Mouse (Mus musculus): ENCODE measurements around the gene Stat5b. TPM values are rescaled to one million over a fixed set of nuclear protein-coding genes. Genes with fewer than 3 reads are reported as not detected.

Stat5b gene
- polyA plus RNA-seq, 1 experiment from 2014 or later: 24.9 TPM

- ATAC-seq (ENCODE audit: insufficient number of reproducible peaks, low FRiP score, low TSS enrichment, low read depth): no peak
- no peaks in the 10 kb centered on the region for H3K4me1 ChIP-seq
- no peak overlapping the region for H3K9ac ChIP-seq
- 72% methylated on average over 5 of the region's 5 CpGs for WGBS
- H3K27me3 ChIP-seq: 0 out of 2 replicates have a peak, but pooled peaks cover 3% of the 10 kb centered on the region
- no peak overlapping the region for H3K27ac ChIP-seq (replicated peaks)
- H3K36me3 ChIP-seq: no peaks in the 10 kb centered on the region
- H3K4me2 ChIP-seq (replicated peaks): no peak overlapping the region
- H3K9me3 ChIP-seq (replicated peaks): no peaks in the 10 kb centered on the region
- H3K4me3 ChIP-seq (replicated peaks): no peak overlapping the region
Observed at GRCm38 (mm10) chr11:100747114-100747513, 103.4 kb downstream of the Stat5b start.

GRCm38 (mm10) chr11:100746546-100746945, 104.0 kb downstream of the Stat5b start:
- H3K36me3 ChIP-seq: no peaks in the 10 kb centered on the region
- H3K4me2 ChIP-seq (replicated peaks): no peak overlapping the region
- no peak for ATAC-seq (ENCODE audit: insufficient number of reproducible peaks, low FRiP score, low TSS enrichment, low read depth)
- H3K4me1 ChIP-seq: no peaks in the 10 kb centered on the region
- H3K4me3 ChIP-seq (replicated peaks): no peak overlapping the region
- no peaks in the 10 kb centered on the region for H3K9me3 ChIP-seq (replicated peaks)
- H3K27me3 ChIP-seq: 0 out of 2 replicates have a peak, but pooled peaks cover 3% of the 10 kb centered on the region
- 79% methylated on average over 10 of the region's 10 CpGs for WGBS
- H3K9ac ChIP-seq: no peak overlapping the region
- H3K27ac ChIP-seq (replicated peaks): no peak overlapping the region

- H3K4me3 ChIP-seq (replicated peaks): no peak overlapping the region
Observed at GRCm38 (mm10) chr11:100745085-100745484, 105.4 kb downstream of the Stat5b start.

GRCm38 (mm10) chr11:100741348-100741747, 109.2 kb downstream of the Stat5b start:
- Histone ChIP-seq H3K4me1 (peaks cover 10% of the 10 kb centered on the region), H3K4me3 (replicated peaks) (no peak overlapping the region), H3K36me3 (no peaks in the 10 kb centered on the region), H3K9me3 (replicated peaks) (no peaks in the 10 kb centered on the region), H3K27me3 (no peaks in the 10 kb centered on the region), H3K27ac (replicated peaks) (no peak overlapping the region), H3K4me2 (replicated peaks) (no peak overlapping the region), H3K9ac (no peak overlapping the region)
- ATAC-seq (ENCODE audit: insufficient number of reproducible peaks, low FRiP score, low TSS enrichment, low read depth): no peak
- WGBS: 57% methylated on average over 6 of the region's 6 CpGs

More at GRCm38 (mm10) chr11:100745085-100745484, 105.4 kb downstream of the Stat5b start:
- H3K27ac ChIP-seq (replicated peaks): no peak overlapping the region
- H3K9me3 ChIP-seq (replicated peaks): no peaks in the 10 kb centered on the region
- no peaks in the 10 kb centered on the region for H3K4me1 ChIP-seq
- no peaks in the 10 kb centered on the region for H3K36me3 ChIP-seq
- H3K27me3 ChIP-seq: 0 out of 2 replicates have a peak, but pooled peaks cover 3% of the 10 kb centered on the region
- no peak overlapping the region for H3K4me2 ChIP-seq (replicated peaks)
- ATAC-seq (ENCODE audit: insufficient number of reproducible peaks, low FRiP score, low TSS enrichment, low read depth): no peak
- no peak overlapping the region for H3K9ac ChIP-seq
- 17% methylated on average over 6 of the region's 6 CpGs for WGBS

- no peak for ATAC-seq (ENCODE audit: insufficient number of reproducible peaks, low FRiP score, low TSS enrichment, low read depth)
- Histone ChIP-seq H3K27ac (replicated peaks) (0 out of 2 replicates have a peak overlapping the region, but pooled peaks have one; percentile 75), H3K9me3 (replicated peaks) (no peaks in the 10 kb centered on the region), H3K4me2 (replicated peaks) (peak overlapping the region; percentile 75), H3K27me3 (no peaks in the 10 kb centered on the region), H3K4me1 (peaks cover 21% of the 10 kb centered on the region), H3K4me3 (replicated peaks) (peak overlapping the region; percentile 99), H3K36me3 (no peaks in the 10 kb centered on the region), H3K9ac (no peak overlapping the region)
- 16% methylated on average over 5 of the region's 5 CpGs for WGBS
Observed at GRCm38 (mm10) chr11:100738749-100739148, 111.8 kb downstream of the Stat5b start.

- Histone ChIP-seq H3K27me3 (no peaks in the 10 kb centered on the region), H3K36me3 (no peaks in the 10 kb centered on the region), H3K9ac (peak within 1 kb of the TSS; percentile 91), H3K4me1 (peaks cover 21% of the 10 kb centered on the region), H3K4me2 (replicated peaks) (peak within 1 kb of the TSS; percentile 75), H3K4me3 (replicated peaks) (peak within 1 kb of the TSS; percentile 99), H3K27ac (replicated peaks) (peak within 1 kb of the TSS; percentile 75), H3K9me3 (replicated peaks) (no peaks in the 10 kb centered on the region)
- ATAC-seq (ENCODE audit: insufficient number of reproducible peaks, low FRiP score, low TSS enrichment, low read depth): peak; percentile 99
- WGBS: under 1% methylated on average over 39 of the region's 39 CpGs
Observed at GRCm38 (mm10) chr11:100738066-100738604, 112.4 kb downstream of the Stat5b start, which contains the start of gene Rab5c. Rab5c (minus strand) TSS chr11:100738215.

GRCm38 (mm10) chr11:100737105-100737733, 113.3 kb downstream of the Stat5b start:
- under 1% methylated on average over 13 of the region's 13 CpGs for WGBS
- Histone ChIP-seq H3K4me1 (peaks cover 25% of the 10 kb centered on the region), H3K36me3 (peaks cover 5% of the 10 kb centered on the region; the same call in 1 of the 2 replicates), H3K27ac (replicated peaks) (0 out of 2 replicates have a peak overlapping the region, but pooled peaks have one; percentile 60), H3K4me3 (replicated peaks) (peak overlapping the region; percentile 99), H3K4me2 (replicated peaks) (peak overlapping the region; percentile 75), H3K27me3 (no peaks in the 10 kb centered on the region), H3K9me3 (replicated peaks) (no peaks in the 10 kb centered on the region), H3K9ac (peak overlapping the region; percentile 91)
- no peak for ATAC-seq (ENCODE audit: insufficient number of reproducible peaks, low FRiP score, low TSS enrichment, low read depth)

GRCm38 (mm10) chr11:100736746-100737080, 113.8 kb downstream of the Stat5b start:
- Histone ChIP-seq H3K36me3 (peaks cover 5% of the 10 kb centered on the region; the same call in 1 of the 2 replicates), H3K4me3 (replicated peaks) (peak overlapping the region; percentile 99), H3K9ac (no peak overlapping the region; the same call in 1 of the 2 replicates), H3K27me3 (no peaks in the 10 kb centered on the region), H3K9me3 (replicated peaks) (no peaks in the 10 kb centered on the region), H3K27ac (replicated peaks) (no peak overlapping the region), H3K4me2 (replicated peaks) (peak overlapping the region; percentile 75), H3K4me1 (peaks cover 28% of the 10 kb centered on the region)
- WGBS: 77% methylated on average over 4 of the region's 4 CpGs
- no peak for ATAC-seq (ENCODE audit: insufficient number of reproducible peaks, low FRiP score, low TSS enrichment, low read depth)

GRCm38 (mm10) chr11:100735954-100736745, 114.4 kb downstream of the Stat5b start:
- peaks cover 28% of the 10 kb centered on the region for H3K4me1 ChIP-seq
- H3K4me3 ChIP-seq (replicated peaks): peak overlapping the region; percentile 99
- peak overlapping the region; percentile 75; the same call in 1 of the 2 replicates for H3K4me2 ChIP-seq (replicated peaks)
- ATAC-seq (ENCODE audit: insufficient number of reproducible peaks, low FRiP score, low TSS enrichment, low read depth): no peak
- no peaks in the 10 kb centered on the region for H3K9me3 ChIP-seq (replicated peaks)
- H3K36me3 ChIP-seq: peaks cover 5% of the 10 kb centered on the region; the same call in 1 of the 2 replicates
- WGBS: 79% methylated on average over 14 of the region's 14 CpGs
- no peak overlapping the region for H3K9ac ChIP-seq
- H3K27ac ChIP-seq (replicated peaks): no peak overlapping the region
- H3K27me3 ChIP-seq: no peaks in the 10 kb centered on the region

GRCm38 (mm10) chr11:100735134-100735865, 115.2 kb downstream of the Stat5b start:
- no peaks in the 10 kb centered on the region for H3K27me3 ChIP-seq
- no peak for ATAC-seq (ENCODE audit: insufficient number of reproducible peaks, low FRiP score, low TSS enrichment, low read depth)
- no peaks in the 10 kb centered on the region for H3K9me3 ChIP-seq (replicated peaks)
- peaks cover 5% of the 10 kb centered on the region; the same call in 1 of the 2 replicates for H3K36me3 ChIP-seq
- H3K27ac ChIP-seq (replicated peaks): no peak overlapping the region
- 0 out of 2 replicates have a peak overlapping the region, but pooled peaks have one; percentile 4 for H3K4me2 ChIP-seq (replicated peaks)
- peaks cover 28% of the 10 kb centered on the region for H3K4me1 ChIP-seq
- no peak overlapping the region for H3K9ac ChIP-seq
- no peak overlapping the region for H3K4me3 ChIP-seq (replicated peaks)
- WGBS: 89% methylated on average over 9 of the region's 9 CpGs
